Mouse (Mus musculus): ENCODE data around the gene Naip1.
A peak's percentile ranks its signal among the peaks of the same experiment; 100 is the strongest.
"Not testable (repeated sequence)": the region's sequence is repeated elsewhere in the genome, so short reads cannot be mapped to it uniquely, and the experiment has no call there.

The Naip1 gene

DNA sequence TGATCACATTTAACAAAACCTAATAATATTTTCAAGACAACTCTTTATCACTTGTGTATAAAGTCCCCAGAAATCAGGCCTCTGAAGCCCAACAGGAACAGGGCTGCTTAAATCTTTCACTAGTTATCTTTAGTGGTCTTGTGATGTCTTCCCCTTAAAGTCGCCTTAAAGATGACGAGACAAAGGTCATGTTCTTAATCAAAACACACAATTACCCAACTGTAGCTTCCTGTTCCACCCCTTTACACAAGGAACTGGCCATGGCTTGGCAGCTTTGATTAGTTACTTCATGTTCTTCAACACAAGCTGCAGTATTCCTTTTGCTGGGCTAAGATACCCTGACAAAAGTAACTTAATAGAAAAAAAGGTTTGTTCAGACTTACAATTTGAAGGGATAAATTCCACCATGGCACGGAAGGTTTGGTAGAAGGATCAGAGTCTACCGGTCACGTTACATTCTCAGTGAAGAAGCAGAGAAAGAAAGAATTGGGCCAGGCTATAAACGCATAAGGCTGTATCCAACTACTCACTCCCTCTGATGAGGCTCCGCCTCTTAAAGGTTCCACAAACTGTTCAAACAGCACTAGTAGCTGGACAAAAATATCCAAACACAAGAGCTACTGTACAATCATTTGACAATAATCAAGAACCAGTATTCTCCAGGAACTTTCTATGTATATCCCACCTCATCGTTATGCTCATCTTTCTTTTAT is at the start of gene Naip1:
Naip1 (minus strand) TSS at position 455 of the 713 bp plus-strand sequence.
- DNase-seq (ENCODE audit: low spot score), result not testable (repeated sequence)

GRCm38 (mm10) chr13:100499625-100500024 is 47.0 kb upstream of the Naip1 start:
- DNase-seq (ENCODE audit: low spot score), result not testable (repeated sequence)

DNA sequence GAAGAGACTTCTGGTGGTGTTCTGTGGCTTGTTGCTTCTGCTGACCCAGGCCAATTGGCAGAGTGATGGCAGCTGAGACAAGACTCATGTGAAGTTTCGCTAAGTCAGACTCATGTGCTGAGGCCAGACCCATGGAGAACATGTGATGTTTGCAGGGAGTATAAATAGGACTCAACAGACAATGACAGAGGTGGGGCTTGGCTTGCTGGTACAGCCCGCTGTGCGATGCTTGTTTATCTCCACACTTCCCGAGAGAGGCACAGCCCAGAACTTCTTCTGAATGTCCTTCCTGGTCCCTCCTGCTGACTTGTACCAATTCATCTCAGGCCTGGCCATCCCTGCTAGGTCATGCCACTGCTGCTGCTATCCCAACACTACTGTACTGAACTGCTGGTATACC is 42.7 kb upstream of the Naip1 start:
- no peak for DNase-seq (ENCODE audit: low spot score)

- DNase-seq (ENCODE audit: low spot score), result not testable (repeated sequence)
Observed at GRCm38 (mm10) chr13:100494370-100494769, 41.7 kb upstream of the Naip1 start.

DNA sequence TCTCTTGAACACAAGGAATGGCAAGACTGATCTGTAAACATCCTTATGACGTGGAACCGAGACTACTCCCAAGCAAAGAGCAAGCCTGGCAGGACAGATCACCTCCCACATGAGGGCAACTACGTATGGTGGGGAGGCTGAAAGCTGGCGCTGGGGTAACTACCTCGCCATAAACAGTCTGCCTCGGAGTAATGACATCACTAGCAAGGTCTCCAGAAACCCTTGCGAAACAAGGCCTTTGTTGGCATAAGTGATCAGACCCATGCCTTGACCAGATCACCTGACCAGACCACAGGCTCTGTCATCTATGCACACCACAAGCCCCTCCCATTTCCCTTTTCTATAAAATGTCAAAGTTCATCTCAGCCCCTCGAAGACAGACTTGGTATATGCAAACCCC is 40.6 kb upstream of the Naip1 start:
- peak; percentile 3 for DNase-seq (ENCODE audit: low spot score)

GRCm38 (mm10) chr13:100492061-100492787 is 39.6 kb upstream of the Naip1 start, which contains the start of gene Gtf2h2:
Gtf2h2 (minus strand) TSS chr13:100492579.
- peak; percentile 83 for DNase-seq (ENCODE audit: low spot score)

- DNase-seq (ENCODE audit: low spot score), result no peak
Observed at GRCm38 (mm10) chr13:100491623-100492022, 39.0 kb upstream of the Naip1 start.

GRCm38 (mm10) chr13:100490424-100490823 is 37.8 kb upstream of the Naip1 start:
- no peak for DNase-seq (ENCODE audit: low spot score)

GRCm38 (mm10) chr13:100483610-100484009 is 30.9 kb upstream of the Naip1 start:
- DNase-seq (ENCODE audit: low spot score), result no peak

GRCm38 (mm10) chr13:100463527-100464222 is 11.0 kb upstream of the Naip1 start:
- no peak for DNase-seq (ENCODE audit: low spot score)

GRCm38 (mm10) chr13:100461336-100461735 is 8.7 kb upstream of the Naip1 start:
- no peak for DNase-seq (ENCODE audit: low spot score)

DNA sequence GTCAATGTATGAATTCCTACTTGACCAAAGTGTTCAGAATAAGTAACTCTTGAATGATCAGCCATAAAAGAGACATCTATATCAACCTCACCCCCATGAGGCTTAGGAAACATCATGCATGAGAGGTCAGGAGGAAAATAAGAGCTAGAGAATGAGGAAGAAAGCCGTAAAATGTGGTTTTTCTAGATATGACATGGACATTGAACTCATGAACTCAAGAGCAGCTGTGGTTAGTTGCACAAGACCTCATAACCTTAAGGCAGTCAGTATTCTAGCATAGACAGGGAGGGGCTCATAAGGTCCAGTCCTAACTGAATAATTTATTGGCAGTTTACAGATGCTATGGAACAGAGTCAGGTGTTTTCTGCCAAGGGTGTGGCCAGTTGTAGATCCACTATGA is 3.2 kb downstream of the Naip1 start:
- DNase-seq (ENCODE audit: low spot score), result no peak

GRCm38 (mm10) chr13:100440116-100440515 is 12.6 kb downstream of the Naip1 start:
- DNase-seq (ENCODE audit: low spot score), result no peak

- no peak for DNase-seq (ENCODE audit: low spot score)
Observed at GRCm38 (mm10) chr13:100438701-100439100, 14.0 kb downstream of the Naip1 start.

GRCm38 (mm10) chr13:100437322-100437825 is 15.3 kb downstream of the Naip1 start:
- no peak for DNase-seq (ENCODE audit: low spot score)

DNA sequence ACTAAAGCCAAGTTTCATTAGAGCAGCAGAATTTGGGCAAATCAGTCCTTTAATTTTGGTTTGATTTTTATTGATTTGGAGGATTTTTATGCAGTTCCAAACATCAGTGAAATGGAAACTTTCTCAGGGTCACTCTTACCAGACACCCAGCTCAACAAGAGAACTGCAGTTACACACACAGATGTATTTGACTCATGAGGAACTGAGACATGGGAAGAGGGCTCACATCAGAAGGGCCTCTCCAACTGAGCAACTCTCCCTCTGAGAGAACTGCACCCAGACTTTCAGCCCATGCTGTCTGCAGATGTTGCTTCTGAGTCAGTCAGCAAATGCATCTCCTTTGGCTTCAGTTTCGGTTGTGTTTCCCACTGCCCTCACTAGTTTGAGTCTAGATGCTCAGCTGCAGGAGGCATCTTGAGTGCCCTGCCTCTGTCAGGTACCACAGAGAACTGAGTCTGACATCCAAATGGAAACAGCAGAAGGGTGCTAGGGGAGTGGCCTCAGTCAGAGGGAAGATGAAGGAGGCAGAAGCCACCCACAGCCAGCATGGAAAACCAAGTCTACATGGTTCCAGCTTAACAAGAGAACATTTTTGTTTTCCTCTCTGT is 16.0 kb downstream of the Naip1 start:
- DNase-seq (ENCODE audit: low spot score), result not testable (repeated sequence)

- not testable (repeated sequence) for DNase-seq (ENCODE audit: low spot score)
Observed at GRCm38 (mm10) chr13:100419958-100420357, 32.7 kb downstream of the Naip1 start.

GRCm38 (mm10) chr13:100414428-100414827 is 38.2 kb downstream of the Naip1 start:
- DNase-seq (ENCODE audit: low spot score), result no peak

GRCm38 (mm10) chr13:100409825-100410224 is 42.8 kb downstream of the Naip1 start:
- DNase-seq (ENCODE audit: low spot score), result no peak

DNA sequence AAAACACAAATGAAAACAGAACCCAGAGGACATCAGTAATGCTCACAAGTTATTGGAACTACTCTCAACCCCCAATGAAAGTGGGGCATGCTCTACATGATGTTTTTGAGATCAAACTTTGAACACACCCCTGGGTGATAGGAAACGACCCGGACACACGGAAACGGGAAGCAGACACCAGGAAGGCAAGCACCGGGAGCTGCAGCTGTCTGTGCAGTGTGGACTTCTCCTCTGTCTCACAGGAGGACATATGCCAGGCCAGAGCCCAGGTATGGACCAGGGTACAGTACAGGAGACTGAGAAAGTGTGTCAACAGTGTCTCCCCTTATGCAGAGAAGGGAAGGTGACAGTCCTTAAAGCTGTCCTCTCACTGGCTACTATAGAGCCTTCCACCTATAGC is 43.5 kb downstream of the Naip1 start:
- DNase-seq (ENCODE audit: low spot score), result no peak

DNA sequence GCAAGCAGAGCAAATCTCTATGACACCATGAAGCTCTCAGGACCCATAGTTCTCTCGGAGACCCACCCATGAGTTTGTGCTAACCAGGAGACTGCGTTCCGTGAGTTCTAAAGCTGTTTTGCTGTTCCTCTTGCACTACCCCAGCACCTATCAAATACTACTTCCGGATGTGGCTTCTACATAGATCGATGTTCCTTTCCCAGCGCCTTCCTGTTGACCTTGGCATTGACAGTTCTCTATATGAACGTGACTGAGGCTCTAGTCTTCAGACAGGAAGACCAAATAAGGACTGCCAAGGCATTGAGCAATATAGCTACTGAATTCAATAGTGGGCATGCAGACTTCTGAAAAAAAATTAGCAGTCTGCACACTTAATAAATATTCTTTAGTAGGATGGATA is 44.4 kb downstream of the Naip1 start:
- no peak for DNase-seq (ENCODE audit: low spot score)
